Mouse (Mus musculus) limb, embryonic 11.5 days (tissue): ENCODE results near the gene Ergic1. TPM values are rescaled to one million over a fixed set of nuclear protein-coding genes. Genes with fewer than 3 reads are reported as not detected.

ENCODE experiments used
- ATAC-seq: fragments of 200-750 bp; cut with Nextera tagmentation; 2 replicates; pipeline ENCODE4 v1.8.0; 2017; ENCODE audit warnings: low read depth; ENCODE audit not compliant: insufficient number of reproducible peaks, low FRiP score, low TSS enrichment
- DNase-seq: peaks from one replicate; pipeline ENCODE4 v3.0.0-alpha.2; 2015; ENCODE audit warnings: low spot score
- H3K27ac ChIP-seq: fragments of 300-500 bp; sonication (generic); replicated peaks from 2 replicates; pipeline ENCODE4 v1.5.1; 2014; ENCODE audit warnings: low read depth, mild to moderate bottlenecking, low read length
- H3K27me3 ChIP-seq: fragments of 300-500 bp; sonication (generic); 2 replicates; pipeline ENCODE4 v1.6.1; 2014; ENCODE audit warnings: mild to moderate bottlenecking, low read length, mixed read lengths; ENCODE audit not compliant: control insufficient read depth, insufficient read depth
- H3K36me3 ChIP-seq: fragments of 300-500 bp; sonication (generic); 2 replicates; pipeline ENCODE4 v1.6.1; 2014; ENCODE audit warnings: mild to moderate bottlenecking, low read length, moderate library complexity, mixed read lengths; ENCODE audit not compliant: control insufficient read depth, insufficient read depth
- H3K4me1 ChIP-seq: fragments of 300-500 bp; sonication (generic); 2 replicates; pipeline ENCODE4 v1.6.1; 2014; ENCODE audit warnings: low read length, mixed read lengths; ENCODE audit not compliant: control insufficient read depth, insufficient read depth
- H3K4me2 ChIP-seq: fragments of 300-500 bp; sonication (generic); 2 replicates; pipeline ENCODE4 v1.6.1; 2014; ENCODE audit warnings: low read depth, mild to moderate bottlenecking, moderate library complexity; ENCODE audit not compliant: severe bottlenecking
- H3K4me3 ChIP-seq: fragments of 300-500 bp; sonication (generic); 2 replicates; pipeline ENCODE4 v1.5.1; 2014; ENCODE audit warnings: low read depth, low read length
- H3K9ac ChIP-seq: fragments of 300-500 bp; sonication (generic); 2 replicates; pipeline ENCODE4 v1.6.1; 2014; ENCODE audit warnings: mild to moderate bottlenecking, low read length
- H3K9me3 ChIP-seq: fragments of 300-500 bp; sonication (generic); 2 replicates; pipeline ENCODE4 v1.6.1; 2016; ENCODE audit warnings: low read length; ENCODE audit not compliant: control insufficient read depth
- WGBS: fragments of 180-500 bp; shearing (Covaris S2); extraction: QIAGEN DNeasy Blood & Tissue Kit; methylation state at CpG from one replicate; pipeline ENCODE4 v1.1.7; 2014; 5-methylcytosine and 5-hydroxymethylcytosine counted together
- polyA plus RNA-seq: library from polyadenylated mRNA; unstranded; fragments of >200 nt; fragmentation: Nextera tagmentation; extraction: Ambion mirVana; gene quantifications from 2 replicates; pipeline ENCODE4 v1.2.1, GENCODE M21; 2014

Gene Ergic1
- polyA plus RNA-seq, 1 experiment from 2014 or later, result 143 TPM

GRCm38 (mm10) chr17:26601926-26602325, 40.6 kb downstream of the Ergic1 start:
- WGBS, result 74% methylated on average over 6 of the region's 6 CpGs
- H3K9me3 ChIP-seq, result no peaks in the 10 kb centered on the region
- no peak overlapping the region for H3K27ac ChIP-seq

GRCm38 (mm10) chr17:26602371-26602885, 41.1 kb downstream of the Ergic1 start:
- Histone ChIP-seq H3K27me3 (no peaks in the 10 kb centered on the region), H3K9me3 (no peaks in the 10 kb centered on the region), H3K9ac (no peak overlapping the region), H3K4me3 (no peak overlapping the region), H3K36me3 (no peaks in the 10 kb centered on the region), H3K27ac (no peak overlapping the region), H3K4me1 (no peaks in the 10 kb centered on the region), H3K4me2 (no peak overlapping the region)
- ATAC-seq (no peak), DNase-seq (no peak)
- 84% methylated on average over 12 of the region's 12 CpGs for WGBS

More at GRCm38 (mm10) chr17:26601926-26602325, 40.6 kb downstream of the Ergic1 start:
- Histone ChIP-seq H3K4me2 (no peak overlapping the region), H3K9ac (no peak overlapping the region), H3K27me3 (no peaks in the 10 kb centered on the region), H3K36me3 (no peaks in the 10 kb centered on the region), H3K4me1 (no peaks in the 10 kb centered on the region), H3K4me3 (no peak overlapping the region)
- ATAC-seq, result no peak
- DNase-seq, result no peak

- H3K27me3 ChIP-seq, result no peaks in the 10 kb centered on the region
- ATAC-seq (no peak), DNase-seq (no peak)
- H3K4me3 ChIP-seq, result no peak overlapping the region
- no peak overlapping the region for H3K27ac ChIP-seq
- H3K9ac ChIP-seq, result no peak overlapping the region
- no peaks in the 10 kb centered on the region for H3K36me3 ChIP-seq
- 89% methylated on average over 8 of the region's 8 CpGs for WGBS
- H3K4me1 ChIP-seq, result no peaks in the 10 kb centered on the region
- no peak overlapping the region for H3K4me2 ChIP-seq
- no peaks in the 10 kb centered on the region for H3K9me3 ChIP-seq
Observed at GRCm38 (mm10) chr17:26603311-26603710, 42.0 kb downstream of the Ergic1 start.

- no peak overlapping the region for H3K9ac ChIP-seq
- peaks cover 4% of the 10 kb centered on the region; the same call in 1 of the 2 replicates for H3K36me3 ChIP-seq
- H3K4me1 ChIP-seq, result no peaks in the 10 kb centered on the region
- H3K9me3 ChIP-seq, result no peaks in the 10 kb centered on the region
- no peaks in the 10 kb centered on the region for H3K27me3 ChIP-seq
- 84% methylated on average over 4 of the region's 4 CpGs for WGBS
- DNase-seq, result no peak
- ATAC-seq, result no peak
- H3K27ac ChIP-seq, result no peak overlapping the region
- H3K4me3 ChIP-seq, result no peak overlapping the region
- H3K4me2 ChIP-seq, result no peak overlapping the region
Observed at GRCm38 (mm10) chr17:26605636-26606035, 44.3 kb downstream of the Ergic1 start.

- WGBS, result 83% methylated on average over 2 of the region's 2 CpGs
- Histone ChIP-seq H3K4me2 (no peak overlapping the region), H3K4me3 (no peak overlapping the region), H3K27ac (no peak overlapping the region), H3K9ac (no peak overlapping the region), H3K9me3 (no peaks in the 10 kb centered on the region), H3K4me1 (no peaks in the 10 kb centered on the region), H3K27me3 (no peaks in the 10 kb centered on the region), H3K36me3 (peaks cover 4% of the 10 kb centered on the region; the same call in 1 of the 2 replicates)
- no peak for DNase-seq
- no peak for ATAC-seq
Observed at GRCm38 (mm10) chr17:26606516-26606915, 45.2 kb downstream of the Ergic1 start.

- H3K9ac ChIP-seq, result no peak overlapping the region
- H3K27ac ChIP-seq, result no peak overlapping the region
- H3K36me3 ChIP-seq, result peaks cover 7% of the 10 kb centered on the region; the same call in 1 of the 2 replicates
- no peak for ATAC-seq
- 96% methylated on average over 3 of the region's 3 CpGs for WGBS
- H3K9me3 ChIP-seq, result no peaks in the 10 kb centered on the region
- no peaks in the 10 kb centered on the region for H3K27me3 ChIP-seq
- DNase-seq, result no peak
- H3K4me3 ChIP-seq, result no peak overlapping the region
- no peaks in the 10 kb centered on the region for H3K4me1 ChIP-seq
- H3K4me2 ChIP-seq, result no peak overlapping the region
Observed at GRCm38 (mm10) chr17:26608348-26608747, 47.1 kb downstream of the Ergic1 start.

GRCm38 (mm10) chr17:26608877-26609276, 47.6 kb downstream of the Ergic1 start:
- H3K9me3 ChIP-seq, result no peaks in the 10 kb centered on the region
- 100% methylated on average over 8 of the region's 8 CpGs for WGBS
- H3K27me3 ChIP-seq, result no peaks in the 10 kb centered on the region
- DNase-seq, result no peak
- no peaks in the 10 kb centered on the region for H3K4me1 ChIP-seq
- H3K36me3 ChIP-seq, result peaks cover 7% of the 10 kb centered on the region; the same call in 1 of the 2 replicates
- no peak overlapping the region for H3K27ac ChIP-seq
- H3K9ac ChIP-seq, result no peak overlapping the region
- no peak overlapping the region for H3K4me2 ChIP-seq
- ATAC-seq, result no peak
- no peak overlapping the region for H3K4me3 ChIP-seq

GRCm38 (mm10) chr17:26609820-26610219, 48.5 kb downstream of the Ergic1 start:
- Histone ChIP-seq H3K4me1 (no peaks in the 10 kb centered on the region), H3K4me2 (no peak overlapping the region), H3K4me3 (no peak overlapping the region), H3K9ac (no peak overlapping the region), H3K36me3 (peaks cover 11% of the 10 kb centered on the region; the same call in 1 of the 2 replicates), H3K27ac (no peak overlapping the region), H3K9me3 (no peaks in the 10 kb centered on the region), H3K27me3 (no peaks in the 10 kb centered on the region)
- no peak for DNase-seq
- 83% methylated on average over 8 of the region's 8 CpGs for WGBS
- no peak for ATAC-seq

GRCm38 (mm10) chr17:26611328-26611727, 50.0 kb downstream of the Ergic1 start:
- Histone ChIP-seq H3K4me3 (no peak overlapping the region), H3K27ac (no peak overlapping the region), H3K27me3 (no peaks in the 10 kb centered on the region), H3K4me2 (no peak overlapping the region), H3K9me3 (no peaks in the 10 kb centered on the region), H3K4me1 (no peaks in the 10 kb centered on the region), H3K36me3 (peaks cover 13% of the 10 kb centered on the region; the same call in 1 of the 2 replicates), H3K9ac (no peak overlapping the region)
- DNase-seq (no peak), ATAC-seq (no peak)
- 83% methylated on average over 7 of the region's 7 CpGs for WGBS
